Comparison of ENCODE assay signal across 8 mouse cellular contexts in the genomic region with DNA sequence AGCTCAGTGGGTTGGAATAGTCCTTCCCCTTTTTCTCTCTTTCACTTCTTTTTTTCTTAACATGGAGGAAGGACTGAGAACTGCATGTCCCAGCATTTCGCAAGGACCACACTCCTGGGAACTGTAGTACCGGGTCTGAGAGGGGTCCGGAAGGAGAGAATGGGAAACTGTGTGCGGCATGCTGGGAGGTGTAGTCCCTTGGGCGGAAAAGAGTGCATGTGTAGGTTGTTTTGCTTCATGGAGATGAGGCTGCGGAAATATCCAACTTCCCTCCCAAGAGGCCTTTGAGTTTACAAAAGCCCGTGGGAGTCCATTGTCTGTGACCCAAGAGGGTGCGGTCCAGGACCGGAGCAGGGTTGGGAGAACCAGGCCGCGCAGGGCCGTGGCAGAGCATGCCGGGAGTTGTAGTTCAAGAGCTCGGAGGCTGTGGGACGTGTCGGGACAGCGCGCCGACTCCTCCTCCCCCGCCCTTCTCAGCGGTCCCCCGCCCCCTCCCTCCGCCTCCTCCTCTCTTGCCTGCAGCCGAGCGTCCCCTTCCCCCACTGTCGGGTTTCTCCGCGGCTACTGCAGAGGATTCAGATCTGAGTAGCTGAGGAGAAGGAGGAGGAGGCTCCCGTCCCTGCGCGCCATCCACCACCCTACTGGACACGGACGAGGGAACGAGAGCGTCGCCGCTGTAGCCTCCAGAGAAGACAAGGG. TPM values are rescaled to one million over a fixed set of nuclear protein-coding genes. Genes with fewer than 3 reads are reported as not detected.
DNase-seq lines count a peak whose midpoint lies in the region; ATAC-seq and TF ChIP-seq lines count a peak whose summit lies in the region.

A gene (plus strand): TSS at position 493 of the 699 bp plus-strand sequence.

- H3K4me2 ChIP-seq in hindbrain, postnatal 0 days (ENCODE audit: low read depth, low read length), result peak within 1 kb of the TSS; percentile 77

- peak within 1 kb of the TSS; percentile 96 for H3K9ac ChIP-seq in hindbrain, postnatal 0 days (replicated peaks; ENCODE audit: low read length)

- H3K27me3 ChIP-seq in hindbrain, postnatal 0 days (ENCODE audit: insufficient read depth, low read length), result no peaks in the 10 kb centered on the region

- 0 out of 2 replicates have a peak, but pooled peaks have one; percentile 13 for TF ChIP-seq CTCF in gastrocnemius, adult 2 months (IDR thresholded peaks at IDR 0.05)
- TF ChIP-seq CTCF in hindbrain, postnatal 0 days (IDR thresholded peaks at IDR 0.05; ENCODE audit: low read depth), result peak; percentile 48
- TF ChIP-seq CTCF in left cerebral cortex, adult 2 months (IDR thresholded peaks at IDR 0.05), result peak; percentile 39

- DNase-seq in ZHBTc4 (ENCODE audit: low read depth, low spot score), result peak; percentile 99
- DNase-seq in gastrocnemius, adult 2 months, result peak; percentile 97
- DNase-seq in hindbrain, postnatal 0 days (ENCODE audit: low spot score), result peak; percentile 97
- peak; percentile 93 to 94 for DNase-seq in left cerebral cortex, adult 2 months (ENCODE audit: extremely low spot score in 1 of 2, low spot score in 2 of 2)
- peak; percentile 93 to 96 for DNase-seq in right cerebral cortex, adult 2 months (ENCODE audit: low spot score in 2 of 2)
- DNase-seq in urinary bladder, postnatal 14 days (ENCODE audit: low spot score), result peak; percentile 95

- intact Hi-C loops in gastrocnemius, adult 2 months (cut with DNase I), result no loop called here
- intact Hi-C loops in left cerebral cortex, adult 2 months (cut with DNase I), result loop anchor here (5.0 kb wide), 2 partner anchors 91 to 111 kb away; no protein-coding TSS in a partner anchor

- peaks cover 3% of the 10 kb centered on the region; the same call in 1 of the 2 replicates for H3K4me1 ChIP-seq in hindbrain, postnatal 0 days (ENCODE audit: insufficient read depth, low read length)

- H3K36me3 ChIP-seq in hindbrain, postnatal 0 days (ENCODE audit: insufficient read depth, low read length), result no peaks in the 10 kb centered on the region

- peak within 1 kb of the TSS; percentile 97 for H3K27ac ChIP-seq in gastrocnemius, adult 2 months
- H3K27ac ChIP-seq in hindbrain, postnatal 0 days, result peak within 1 kb of the TSS; percentile 99
- peak within 1 kb of the TSS; percentile 100 for H3K27ac ChIP-seq in left cerebral cortex, adult 2 months

- WGBS in hindbrain, postnatal 0 days, result 1% methylated on average over 30 of the region's 37 CpGs

- H3K9me3 ChIP-seq in hindbrain, postnatal 0 days (ENCODE audit: low read length), result no peaks in the 10 kb centered on the region

- H3K4me3 ChIP-seq in gastrocnemius, adult 2 months, result peak within 1 kb of the TSS; percentile 90
- peak within 1 kb of the TSS; percentile 94 for H3K4me3 ChIP-seq in hindbrain, postnatal 0 days (ENCODE audit: low read length)
- H3K4me3 ChIP-seq in left cerebral cortex, adult 2 months, result peak within 1 kb of the TSS; percentile 74

- peak; percentile 95 for ATAC-seq in common myeloid progenitor, adult 5-6 weeks (replicated peaks; ENCODE audit: low read depth, poor library complexity, severe bottlenecking)
- ATAC-seq in hindbrain, postnatal 0 days, result peak; percentile 98
- ATAC-seq in megakaryocyte, adult 5-6 weeks (ENCODE audit: poor library complexity, severe bottlenecking), result peak; percentile 96

RNA-seq across cellular contexts. Expression of the gene that starts here (rescaled TPM):
- total RNA-seq in common myeloid progenitor, adult 5-6 weeks (2017), result 12.2 and 17.0 TPM in 2 replicates
- 10 to 100 TPM; 43.6 to 44.3 TPM for total RNA-seq in gastrocnemius, adult 2 months (2021)
- total RNA-seq in hindbrain, postnatal 0 days (2014; rRNA removed), result 123 and 162 TPM in 2 replicates
- 98.2 and 116 TPM in 2 replicates for polyA plus RNA-seq in hindbrain, postnatal 0 days (2015; fragmentation: Nextera tagmentation; extraction: Ambion mirVana)
- total RNA-seq in left cerebral cortex, adult 2 months (2021), result 100 to 1,000 TPM; 215 to 220 TPM
- total RNA-seq in megakaryocyte, adult 5-6 weeks (2015), result 20.3 and 28.4 TPM in 2 replicates
- 9.9 and 16.7 TPM in 2 replicates for total RNA-seq in megakaryocyte, adult 5-6 weeks (2017)

Comparison
In these comparisons a context has a peak if more than half of its experiments do, and no peak if none do; other contexts are left out.
1. Peak in every context shown above with its lines: DNase-seq, ATAC-seq, H3K4me3 ChIP-seq and H3K27ac ChIP-seq.